Mouse (Mus musculus) heart, embryonic 16.5 days (tissue): ENCODE measurements at regions not wholly inside any gene's neighbourhood (a gene's known extent, or its start where the extent isn't known, plus 50 kb on each side); places are given as distances from the start of the nearest gene placed in this dataset.

Source experiments
- ATAC-seq: fragments of 200-750 bp; cut with Nextera tagmentation; replicated peaks from 2 replicates; pipeline ENCODE4 v1.8.0; 2017; ENCODE audit warnings: moderate number of reproducible peaks; ENCODE audit not compliant: insufficient read depth, low FRiP score; ENCODE audit errors: extremely low read depth
- H3K27ac ChIP-seq: fragments of 300-500 bp; sonication (generic); 2 replicates; pipeline ENCODE4 v1.5.1; 2014; ENCODE audit warnings: mild to moderate bottlenecking, low read length, control low read depth, moderate library complexity
- H3K27me3 ChIP-seq: fragments of 300-500 bp; sonication (generic); 2 replicates; pipeline ENCODE4 v1.6.1; 2014; ENCODE audit warnings: low read length, mixed read lengths; ENCODE audit not compliant: control insufficient read depth, insufficient read depth
- H3K36me3 ChIP-seq: fragments of 300-500 bp; sonication (generic); 2 replicates; pipeline ENCODE4 v1.6.1; 2014; ENCODE audit not compliant: control insufficient read depth, insufficient read depth
- H3K4me1 ChIP-seq: fragments of 300-500 bp; sonication (generic); 2 replicates; pipeline ENCODE4 v1.6.1; 2014; ENCODE audit warnings: low read length, mixed read lengths; ENCODE audit not compliant: control insufficient read depth, insufficient read depth
- H3K4me2 ChIP-seq: fragments of 300-500 bp; sonication (generic); 2 replicates; pipeline ENCODE4 v1.6.1; 2014; ENCODE audit warnings: low read depth, mild to moderate bottlenecking, control low read depth, low read length
- H3K4me3 ChIP-seq: fragments of 300-500 bp; sonication (generic); 2 replicates; pipeline ENCODE4 v1.5.1; 2014; ENCODE audit warnings: mild to moderate bottlenecking, control low read depth, low read length
- H3K9ac ChIP-seq: fragments of 300-500 bp; sonication (generic); 2 replicates; pipeline ENCODE4 v1.6.1; 2014; ENCODE audit warnings: low read length, control low read depth
- H3K9me3 ChIP-seq: fragments of 300-500 bp; sonication (generic); replicated peaks from 2 replicates; pipeline ENCODE4 v1.6.1; 2016; ENCODE audit warnings: low read length; ENCODE audit not compliant: control insufficient read depth
- WGBS: fragments of 180-500 bp; shearing (Covaris S2); extraction: QIAGEN DNeasy Blood & Tissue Kit; methylation state at CpG from one replicate; pipeline ENCODE4 v1.1.7; 2014; 5-methylcytosine and 5-hydroxymethylcytosine counted together

- Histone ChIP-seq H3K4me3 (no peak overlapping the region), H3K4me2 (no peak overlapping the region), H3K9ac (no peak overlapping the region), H3K36me3 (no peaks in the 10 kb centered on the region), H3K9me3 (no peaks in the 10 kb centered on the region), H3K4me1 (no peaks in the 10 kb centered on the region), H3K27me3 (no peaks in the 10 kb centered on the region), H3K27ac (no peak overlapping the region)
- 79% methylated on average over 8 of the region's 8 CpGs for WGBS
- ATAC-seq: no peak
These were observed 185.7 kb downstream of the Rpap3 start for GRCm38 (mm10) chr15:97519919-97520345.

- Histone ChIP-seq H3K9ac (no peak overlapping the region), H3K27ac (no peak overlapping the region), H3K4me2 (no peak overlapping the region), H3K4me3 (no peak overlapping the region), H3K9me3 (no peaks in the 10 kb centered on the region; the same call in 1 of the 2 replicates), H3K36me3 (no peaks in the 10 kb centered on the region), H3K27me3 (no peaks in the 10 kb centered on the region), H3K4me1 (no peaks in the 10 kb centered on the region)
- WGBS: 57% methylated on average over 10 of the region's 10 CpGs
- no peak for ATAC-seq
These were observed 187.7 kb downstream of the Rpap3 start for GRCm38 (mm10) chr15:97517926-97518325.

GRCm38 (mm10) chr15:97517188-97517587, 188.4 kb downstream of the Rpap3 start:
- Histone ChIP-seq H3K27me3 (no peaks in the 10 kb centered on the region), H3K4me1 (no peaks in the 10 kb centered on the region), H3K36me3 (no peaks in the 10 kb centered on the region), H3K9ac (no peak overlapping the region), H3K9me3 (no peaks in the 10 kb centered on the region; the same call in 1 of the 2 replicates), H3K4me3 (no peak overlapping the region), H3K4me2 (no peak overlapping the region), H3K27ac (no peak overlapping the region)
- ATAC-seq: no peak
- 87% methylated on average over 11 of the region's 11 CpGs for WGBS

GRCm38 (mm10) chr15:97515773-97516172, 189.9 kb downstream of the Rpap3 start:
- no peaks in the 10 kb centered on the region for H3K36me3 ChIP-seq
- 78% methylated on average over 4 of the region's 4 CpGs for WGBS
- ATAC-seq: no peak
- H3K4me3 ChIP-seq: no peak overlapping the region
- peaks cover under 1% of the 10 kb centered on the region; the same call in 1 of the 2 replicates for H3K9me3 ChIP-seq
- H3K4me1 ChIP-seq: no peaks in the 10 kb centered on the region
- H3K27me3 ChIP-seq: no peaks in the 10 kb centered on the region
- no peak overlapping the region for H3K9ac ChIP-seq
- no peak overlapping the region for H3K27ac ChIP-seq
- no peak overlapping the region for H3K4me2 ChIP-seq

- H3K36me3 ChIP-seq: no peaks in the 10 kb centered on the region
- no peak overlapping the region for H3K4me2 ChIP-seq
- H3K4me1 ChIP-seq: no peaks in the 10 kb centered on the region
- no peak for ATAC-seq
- no peaks in the 10 kb centered on the region for H3K27me3 ChIP-seq
- WGBS: 87% methylated on average over 16 of the region's 16 CpGs
- no peak overlapping the region for H3K4me3 ChIP-seq
- no peak overlapping the region for H3K9ac ChIP-seq
- no peak overlapping the region for H3K27ac ChIP-seq
- H3K9me3 ChIP-seq: 0 out of 2 replicates have a peak, but pooled peaks cover 3% of the 10 kb centered on the region
These were observed 197.8 kb downstream of the Rpap3 start for GRCm38 (mm10) chr15:97507656-97508306.

GRCm38 (mm10) chr15:97507176-97507575, 198.4 kb downstream of the Rpap3 start:
- Histone ChIP-seq H3K9me3 (0 out of 2 replicates have a peak, but pooled peaks cover 3% of the 10 kb centered on the region), H3K4me2 (no peak overlapping the region), H3K4me1 (no peaks in the 10 kb centered on the region), H3K4me3 (no peak overlapping the region), H3K9ac (no peak overlapping the region), H3K36me3 (no peaks in the 10 kb centered on the region), H3K27me3 (no peaks in the 10 kb centered on the region), H3K27ac (no peak overlapping the region)
- no peak for ATAC-seq
- WGBS: 89% methylated on average over 11 of the region's 11 CpGs

- Histone ChIP-seq H3K4me3 (no peak overlapping the region), H3K36me3 (no peaks in the 10 kb centered on the region), H3K9me3 (0 out of 2 replicates have a peak, but pooled peaks cover 2% of the 10 kb centered on the region), H3K4me1 (no peaks in the 10 kb centered on the region), H3K4me2 (no peak overlapping the region), H3K27me3 (no peaks in the 10 kb centered on the region), H3K27ac (no peak overlapping the region), H3K9ac (no peak overlapping the region)
- 87% methylated on average over 11 of the region's 11 CpGs for WGBS
- ATAC-seq: no peak
These were observed 199.9 kb downstream of the Rpap3 start for GRCm38 (mm10) chr15:97505715-97506114.

- H3K27ac ChIP-seq: no peak overlapping the region
- no peak overlapping the region for H3K4me3 ChIP-seq
- H3K27me3 ChIP-seq: no peaks in the 10 kb centered on the region
- no peak for ATAC-seq
- no peaks in the 10 kb centered on the region for H3K36me3 ChIP-seq
- no peaks in the 10 kb centered on the region for H3K9me3 ChIP-seq
- H3K4me1 ChIP-seq: no peaks in the 10 kb centered on the region
- WGBS: 74% methylated on average over 1 of the region's 1 CpGs
- H3K4me2 ChIP-seq: no peak overlapping the region
- no peak overlapping the region for H3K9ac ChIP-seq
These were observed 201.3 kb downstream of the Rpap3 start for GRCm38 (mm10) chr15:97504325-97504724.

GRCm38 (mm10) chr15:97502056-97502455, 203.6 kb downstream of the Rpap3 start:
- ATAC-seq: no peak
- 79% methylated on average over 7 of the region's 7 CpGs for WGBS

More at GRCm38 (mm10) chr15:97502056-97502455, 203.6 kb downstream of the Rpap3 start:
- Histone ChIP-seq H3K36me3 (no peaks in the 10 kb centered on the region), H3K27me3 (no peaks in the 10 kb centered on the region), H3K4me1 (no peaks in the 10 kb centered on the region), H3K27ac (no peak overlapping the region), H3K9ac (no peak overlapping the region), H3K9me3 (peaks cover 3% of the 10 kb centered on the region; the same call in 1 of the 2 replicates), H3K4me3 (no peak overlapping the region), H3K4me2 (no peak overlapping the region)
